Mouse (Mus musculus): Measurements from ENCODE around the gene Rpf1. TPM values are rescaled to one million over a fixed set of nuclear protein-coding genes. Genes with fewer than 3 reads are reported as not detected.
A peak's percentile ranks its signal among the peaks of the same experiment; 100 is the strongest.

The Rpf1 gene
- 10 to 100 TPM; 13.2 to 14.8 TPM for total RNA-seq (2021)
- long read RNA-seq, experiment 1, transcript Rpf1-201 (9 exons, 1,661 nt): major isoform, 14 of 16 reads
- long read RNA-seq, experiment 1, partial matches to known transcripts: 2 of 16 reads
- long read RNA-seq, experiment 1, other reads (novel, unspliced or antisense): 0 of 16 reads
- long read RNA-seq, experiment 2, transcript Rpf1-201 (9 exons, 1,661 nt): major isoform, 8 of 12 reads
- long read RNA-seq, experiment 2, partial matches to known transcripts: 1 of 12 reads
- long read RNA-seq, experiment 2, other reads (novel, unspliced or antisense): 3 of 12 reads

GRCm38 (mm10) chr3:146520798-146521651, at the start of gene Rpf1:
Gene Rpf1 (minus strand): TSS chr3:146521429.
- DNase-seq: peak; percentile 94

- DNase-seq: no peak
These were observed 49.7 kb upstream of the Rpf1 start for GRCm38 (mm10) chr3:146570939-146571338.

GRCm38 (mm10) chr3:146570148-146570782, 49.0 kb upstream of the Rpf1 start, which contains the start of gene Uox:
Gene Uox (plus strand): TSS chr3:146570426.
- no peak for DNase-seq

- no peak for DNase-seq
These were observed 48.4 kb upstream of the Rpf1 start for GRCm38 (mm10) chr3:146569594-146569993.

- DNase-seq: peak in 1 of 2 experiments; percentile 9
These were observed 46.8 kb upstream of the Rpf1 start for GRCm38 (mm10) chr3:146567884-146568530.

GRCm38 (mm10) chr3:146567366-146567765, 46.1 kb upstream of the Rpf1 start:
- DNase-seq: no peak

- DNase-seq: no peak
These were observed 43.8 kb upstream of the Rpf1 start for GRCm38 (mm10) chr3:146565065-146565411.

- peak; percentile 48 to 92 for DNase-seq
These were observed 43.2 kb upstream of the Rpf1 start for GRCm38 (mm10) chr3:146564268-146565064.

- no peak for DNase-seq
These were observed 41.7 kb upstream of the Rpf1 start for GRCm38 (mm10) chr3:146562936-146563335.

GRCm38 (mm10) chr3:146557507-146557906, 36.3 kb upstream of the Rpf1 start:
- DNase-seq: no peak

- DNase-seq: no peak
These were observed 35.3 kb upstream of the Rpf1 start for GRCm38 (mm10) chr3:146556567-146556966.

- DNase-seq: no peak
These were observed 33.6 kb upstream of the Rpf1 start for GRCm38 (mm10) chr3:146554816-146555215.

- no peak for DNase-seq
These were observed 22.4 kb upstream of the Rpf1 start for GRCm38 (mm10) chr3:146543632-146544031.

GRCm38 (mm10) chr3:146540521-146541273, 19.5 kb upstream of the Rpf1 start:
- DNase-seq: no peak

GRCm38 (mm10) chr3:146534986-146535385, 13.8 kb upstream of the Rpf1 start:
- no peak for DNase-seq

- DNase-seq: no peak
These were observed 7.1 kb upstream of the Rpf1 start for GRCm38 (mm10) chr3:146528335-146528734.

- DNase-seq: no peak
These were observed 407 bp upstream of the Rpf1 start for GRCm38 (mm10) chr3:146521652-146522020.

- DNase-seq: no peak
These were observed 917 bp downstream of the Rpf1 start for GRCm38 (mm10) chr3:146520226-146520797.

- DNase-seq: no peak
These were observed 14.5 kb downstream of the Rpf1 start for GRCm38 (mm10) chr3:146506711-146507110.

- DNase-seq: no peak
These were observed 19.6 kb downstream of the Rpf1 start for GRCm38 (mm10) chr3:146501601-146502123.
